ENCODE assay signal across 10 mouse cellular contexts in genomic region chr16:44767967-44768366, GRCm38 (mm10). TPM values are rescaled to one million over a fixed set of nuclear protein-coding genes. Genes with fewer than 3 reads are reported as not detected.
DNase-seq lines count a peak whose midpoint lies in the region; ATAC-seq and TF ChIP-seq lines count a peak whose summit lies in the region.
"Had no signal": no experiment of that assay in that cellular context is flagged by ENCODE, and none has a peak within 500 bp of the region (broad histone marks: within the 10 kb centered on the region; RNA-seq: fewer than 3 reads in every experiment).

No protein-coding gene starts in this region.

- no peaks in the 10 kb centered on the region for H3K9me3 ChIP-seq in ES-E14 (ENCODE audit: control insufficient read depth, insufficient read depth, low read depth, low read length)
- H3K9me3 ChIP-seq: embryonic facial prominence, embryonic 12.5 days had no signal

- no peak overlapping the region for H3K27ac ChIP-seq in layer of hippocampus, adult 2 months
- no peak overlapping the region for H3K27ac ChIP-seq in ES-E14 (ENCODE audit: insufficient read depth, low read depth, low read length, poor library complexity, severe bottlenecking)
- H3K27ac ChIP-seq: embryonic facial prominence, embryonic 12.5 days had no signal

- peak; percentile 78 for ATAC-seq in megakaryocyte progenitor cell, adult 5-6 weeks (replicated peaks; ENCODE audit: poor library complexity)

- intact Hi-C loops in left cerebral cortex, postnatal 4 days (cut with DNase I) = loop anchor here (5.0 to 10.0 kb wide), 2 partner anchors 324 to 357 kb away; partner anchors contain the start of gene Ccdc80

- in situ Hi-C loops in ES-E14 (cut with MboI; ENCODE audit: low sequenced_read_pairs in 2 of 2, unreplicated experiment in 2 of 2) = no loop called here

- peak; percentile 89 for TF ChIP-seq CTCF in layer of hippocampus, adult 2 months (conservative IDR thresholded peaks at IDR 0.05)

- no peak for DNase-seq in layer of hippocampus, adult 2 months (ENCODE audit: low spot score in 2 of 2)
- DNase-seq in layer of hippocampus, adult 9-10 months (ENCODE audit: low spot score) = no peak
- no peak for DNase-seq in ES-E14 (ENCODE audit: low read depth, low spot score)
- peak; percentile 58 for DNase-seq in embryo, embryonic 10.5 days (ENCODE audit: low spot score)
- DNase-seq in right cerebral cortex, postnatal 4 days = no peak
- no peak for DNase-seq in kidney, adult 9 months
- DNase-seq in left cerebral cortex, postnatal 4 days = no peak

- H3K9ac ChIP-seq in ES-E14 (ENCODE audit: insufficient read depth, low read depth, low read length, poor library complexity, severe bottlenecking) = no peak overlapping the region
- H3K9ac ChIP-seq: embryonic facial prominence, embryonic 12.5 days had no signal

- no peaks in the 10 kb centered on the region for H3K36me3 ChIP-seq in ES-E14 (ENCODE audit: control insufficient read depth, insufficient read depth, low read length, poor library complexity, severe bottlenecking)
- H3K36me3 ChIP-seq: embryonic facial prominence, embryonic 12.5 days had no signal

- no peak overlapping the region for H3K4me3 ChIP-seq in layer of hippocampus, adult 2 months
- no peak overlapping the region for H3K4me3 ChIP-seq in ES-E14 (ENCODE audit: insufficient read depth in 1 of 2, low read depth in 1 of 2, low read length in 2 of 2, poor library complexity in 1 of 2, severe bottlenecking in 1 of 2)
- H3K4me3 ChIP-seq: embryonic facial prominence, embryonic 12.5 days; myocyte had no signal

- peaks cover 3 to 6% of the 10 kb centered on the region in 2 experiments; a peak in 1 of 4 replicates for H3K4me1 ChIP-seq in ES-E14 (ENCODE audit: control insufficient read depth in 2 of 2, insufficient read depth in 2 of 2, low read length in 2 of 2, poor library complexity in 1 of 2)
- H3K4me1 ChIP-seq: embryonic facial prominence, embryonic 12.5 days had no signal

TF ChIP-seq in ES-E14, 5 proteins besides CTCF, POLR2A, EP300 and RAD21:
- TF ChIP-seq MAFK (IDR thresholded peaks at IDR 0.05; ENCODE audit: insufficient read depth, low read depth, low read length) (no peak), ZC3H11A (IDR thresholded peaks at IDR 0.05; ENCODE audit: borderline replicate concordance, low read depth, low read length) (0 out of 2 replicates have a peak, but pooled peaks have one; percentile 6)

RNA-seq across cellular contexts. Expression of gene Cd200r1, which starts 2.4 kb away (rescaled TPM):
- under 1 TPM in 1 of 2 experiments, not detected in 1; 0.26 TPM for total RNA-seq in layer of hippocampus, adult 2 months (2021)
- total RNA-seq in ES-E14 (2012; rRNA removed) = 0.09 and 0.48 TPM in 2 replicates
- total RNA-seq in megakaryocyte progenitor cell, adult 5-6 weeks (2015) = 8.0 and 11.0 TPM in 2 replicates
- total RNA-seq in megakaryocyte progenitor cell, adult 5-6 weeks (2017) = 3.7 and 5.6 TPM in 2 replicates
- not detected for total RNA-seq in left cerebral cortex, postnatal 4 days (2021)

RNA-seq across cellular contexts. Expression of gene Gtpbp8, which starts 21.8 kb away (rescaled TPM):
- 10 to 100 TPM; 29.6 to 31.9 TPM for total RNA-seq in layer of hippocampus, adult 2 months (2021)
- total RNA-seq in ES-E14 (2012; rRNA removed) = 7.1 and 8.7 TPM in 2 replicates
- 12.6 and 16.1 TPM in 2 replicates for total RNA-seq in megakaryocyte progenitor cell, adult 5-6 weeks (2015)
- 14.5 and 15.2 TPM in 2 replicates for total RNA-seq in megakaryocyte progenitor cell, adult 5-6 weeks (2017)
- 10 to 100 TPM; 21.7 to 25.2 TPM for total RNA-seq in left cerebral cortex, postnatal 4 days (2021)

RNA-seq across cellular contexts. Expression of gene Cd200r4, which starts 43.6 kb away (rescaled TPM):
- not detected for total RNA-seq in layer of hippocampus, adult 2 months (2021)
- 0.11 TPM in 1 of 2 replicates, not detected in the other for total RNA-seq in ES-E14 (2012; rRNA removed)
- total RNA-seq in megakaryocyte progenitor cell, adult 5-6 weeks (2015) = 0.12 and 0.54 TPM in 2 replicates
- total RNA-seq in megakaryocyte progenitor cell, adult 5-6 weeks (2017) = 0.37 TPM in 1 of 2 replicates, not detected in the other
- total RNA-seq in left cerebral cortex, postnatal 4 days (2021) = not detected

RNA-seq across cellular contexts. Expression of gene Nepro, which starts 43.9 kb away (rescaled TPM):
- total RNA-seq in layer of hippocampus, adult 2 months (2021) = 1 to 10 TPM; 5.7 to 6.5 TPM
- total RNA-seq in ES-E14 (2012; rRNA removed) = 36.9 and 39.7 TPM in 2 replicates
- total RNA-seq in megakaryocyte progenitor cell, adult 5-6 weeks (2015) = 18.6 and 20.5 TPM in 2 replicates
- total RNA-seq in megakaryocyte progenitor cell, adult 5-6 weeks (2017) = 19.4 and 26.3 TPM in 2 replicates
- 1 to 10 TPM; 6.1 to 7.1 TPM for total RNA-seq in left cerebral cortex, postnatal 4 days (2021)
